Mouse (Mus musculus): Measurements from ENCODE around the gene Trhr2. TPM values are rescaled to one million over a fixed set of nuclear protein-coding genes. Genes with fewer than 3 reads are reported as not detected.
A peak's percentile ranks its signal among the peaks of the same experiment; 100 is the strongest.

The Trhr2 gene
- polyA plus RNA-seq, 1 experiment from 2014 or later, result not detected

DNA sequence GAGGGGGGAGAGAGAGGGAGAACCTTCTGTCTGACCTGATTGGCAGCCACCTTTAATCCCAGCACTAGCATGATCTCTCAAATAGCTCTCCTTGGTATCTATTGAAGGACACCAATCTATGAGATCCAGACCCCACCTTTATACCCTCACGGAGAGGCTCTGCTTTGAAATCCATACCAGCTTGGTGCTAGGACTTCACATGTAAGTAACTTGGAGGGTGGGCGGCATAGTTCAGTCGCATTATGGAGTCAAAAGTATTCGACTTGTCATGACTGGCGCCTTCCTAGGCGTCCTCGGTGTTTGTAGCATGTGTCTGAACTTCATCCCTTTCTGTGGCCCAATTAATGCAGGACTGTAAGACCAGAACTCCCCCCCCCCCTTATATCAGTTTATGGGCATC lies 14.8 kb upstream of the Trhr2 start:
- WGBS, result 88% methylated on average over 7 of the region's 7 CpGs
- H3K36me3 ChIP-seq, result peaks cover 8% of the 10 kb centered on the region
- ATAC-seq (ENCODE audit: low FRiP score, low read depth), result no peak
- H3K9me3 ChIP-seq, result no peaks in the 10 kb centered on the region
- H3K4me3 ChIP-seq, result no peak overlapping the region
- H3K9ac ChIP-seq, result no peak overlapping the region
- no peak overlapping the region for H3K27ac ChIP-seq
- peaks cover 14% of the 10 kb centered on the region for H3K4me1 ChIP-seq
- H3K27me3 ChIP-seq (replicated peaks), result no peaks in the 10 kb centered on the region
- peak overlapping the region; percentile 89 for H3K4me2 ChIP-seq (replicated peaks)

DNA sequence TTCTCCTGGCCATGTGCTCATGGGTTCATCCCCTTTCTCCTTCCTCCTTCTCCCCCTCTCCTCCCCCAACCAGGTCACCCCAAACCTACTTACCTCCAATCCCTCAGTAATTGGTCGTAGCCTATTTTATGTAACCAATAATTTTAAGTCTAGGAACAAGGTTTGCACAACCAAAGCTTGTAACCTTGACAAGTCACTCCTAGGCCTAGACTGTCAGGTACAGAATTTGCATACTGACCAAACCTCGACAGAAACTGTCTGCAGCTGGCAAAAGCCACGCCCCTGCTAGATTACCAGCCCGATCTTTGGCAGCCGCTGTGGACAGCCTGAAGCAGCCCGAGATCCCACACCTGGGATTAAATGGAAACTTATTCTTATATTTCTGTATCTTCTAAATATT lies 11.2 kb upstream of the Trhr2 start:
- ATAC-seq (ENCODE audit: low FRiP score, low read depth), result no peak
- Histone ChIP-seq H3K4me1 (no peaks in the 10 kb centered on the region), H3K36me3 (no peaks in the 10 kb centered on the region), H3K27me3 (replicated peaks) (no peaks in the 10 kb centered on the region), H3K4me2 (replicated peaks) (no peak overlapping the region), H3K27ac (no peak overlapping the region), H3K9me3 (no peaks in the 10 kb centered on the region), H3K9ac (no peak overlapping the region), H3K4me3 (no peak overlapping the region)
- 75% methylated on average over 6 of the region's 6 CpGs for WGBS

GRCm38 (mm10) chr8:122369665-122370064 lies 9.1 kb upstream of the Trhr2 start:
- H3K27ac ChIP-seq, result no peak overlapping the region
- WGBS, result 12% methylated on average over 9 of the region's 9 CpGs
- H3K4me2 ChIP-seq (replicated peaks), result no peak overlapping the region
- H3K36me3 ChIP-seq, result no peaks in the 10 kb centered on the region
- H3K9ac ChIP-seq, result no peak overlapping the region
- ATAC-seq (ENCODE audit: low FRiP score, low read depth), result no peak
- no peaks in the 10 kb centered on the region for H3K4me1 ChIP-seq
- H3K9me3 ChIP-seq, result no peaks in the 10 kb centered on the region
- no peaks in the 10 kb centered on the region for H3K27me3 ChIP-seq (replicated peaks)
- H3K4me3 ChIP-seq, result no peak overlapping the region

DNA sequence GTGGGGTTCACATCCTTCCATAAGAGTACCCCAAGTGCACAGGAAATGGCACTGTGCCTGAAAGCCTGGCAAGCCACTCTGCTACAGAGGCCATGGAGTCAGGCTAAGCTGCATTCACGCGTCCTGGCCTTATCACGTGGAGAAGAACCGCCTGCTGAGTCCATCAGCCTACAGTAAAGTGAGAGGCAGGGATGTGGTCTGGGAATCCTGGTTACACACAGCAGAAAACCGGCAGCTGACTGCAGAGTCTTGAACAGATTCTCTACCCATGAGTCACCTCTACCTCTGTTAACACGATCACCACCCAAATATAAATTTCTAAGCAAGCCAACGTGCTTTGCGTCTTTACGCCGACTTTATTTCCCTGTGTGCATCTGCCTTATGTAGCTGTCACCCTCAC lies 7.9 kb upstream of the Trhr2 start:
- 81% methylated on average over 10 of the region's 10 CpGs for WGBS
- no peak overlapping the region for H3K27ac ChIP-seq
- H3K9me3 ChIP-seq, result no peaks in the 10 kb centered on the region
- H3K4me3 ChIP-seq, result no peak overlapping the region
- H3K4me2 ChIP-seq (replicated peaks), result no peak overlapping the region
- H3K9ac ChIP-seq, result no peak overlapping the region
- no peaks in the 10 kb centered on the region for H3K27me3 ChIP-seq (replicated peaks)
- no peak for ATAC-seq (ENCODE audit: low FRiP score, low read depth)
- no peaks in the 10 kb centered on the region for H3K4me1 ChIP-seq
- H3K36me3 ChIP-seq, result no peaks in the 10 kb centered on the region

- 49% methylated on average over 8 of the region's 8 CpGs for WGBS
- Histone ChIP-seq H3K4me1 (no peaks in the 10 kb centered on the region), H3K36me3 (no peaks in the 10 kb centered on the region), H3K4me3 (no peak overlapping the region), H3K4me2 (replicated peaks) (no peak overlapping the region), H3K9ac (no peak overlapping the region), H3K27me3 (replicated peaks) (no peaks in the 10 kb centered on the region; the same call in none of the 2 replicates), H3K27ac (no peak overlapping the region), H3K9me3 (no peaks in the 10 kb centered on the region)
- no peak for ATAC-seq (ENCODE audit: low FRiP score, low read depth)
Measured at GRCm38 (mm10) chr8:122362967-122363366, 2.4 kb upstream of the Trhr2 start.

DNA sequence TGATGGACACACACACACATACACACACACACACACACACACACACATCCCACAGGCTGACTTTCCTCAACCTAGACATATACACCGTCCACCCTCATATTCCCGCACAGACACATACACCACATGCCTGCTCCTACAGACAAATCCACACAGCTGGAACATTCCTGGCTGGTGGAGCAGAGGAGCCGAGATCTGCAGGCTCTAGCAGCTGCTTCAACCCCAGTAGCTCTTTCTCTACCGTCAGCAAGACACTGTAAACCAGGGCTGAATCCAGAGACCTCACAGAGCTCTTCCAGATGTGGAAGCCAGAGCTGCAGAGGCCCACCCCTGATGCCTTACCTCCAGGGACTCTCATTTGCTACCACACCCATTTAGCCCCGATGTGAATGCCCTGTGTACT lies 1.7 kb upstream of the Trhr2 start:
- H3K27me3 ChIP-seq (replicated peaks), result no peaks in the 10 kb centered on the region; the same call in none of the 2 replicates
- H3K4me2 ChIP-seq (replicated peaks), result no peak overlapping the region
- H3K4me1 ChIP-seq, result no peaks in the 10 kb centered on the region
- WGBS, result 44% methylated on average over 5 of the region's 5 CpGs
- no peaks in the 10 kb centered on the region for H3K9me3 ChIP-seq
- no peak overlapping the region for H3K27ac ChIP-seq
- no peak for ATAC-seq (ENCODE audit: low FRiP score, low read depth)
- no peak overlapping the region for H3K4me3 ChIP-seq
- H3K36me3 ChIP-seq, result no peaks in the 10 kb centered on the region
- H3K9ac ChIP-seq, result no peak overlapping the region

GRCm38 (mm10) chr8:122359111-122359775 lies 1.3 kb downstream of the Trhr2 start:
- WGBS, result 78% methylated on average over 15 of the region's 15 CpGs
- Histone ChIP-seq H3K9ac (no peak overlapping the region), H3K9me3 (no peaks in the 10 kb centered on the region), H3K27ac (no peak overlapping the region), H3K4me2 (replicated peaks) (no peak overlapping the region), H3K27me3 (replicated peaks) (peaks cover under 1% of the 10 kb centered on the region), H3K4me3 (no peak overlapping the region), H3K4me1 (no peaks in the 10 kb centered on the region), H3K36me3 (no peaks in the 10 kb centered on the region)
- no peak for ATAC-seq (ENCODE audit: low FRiP score, low read depth)

DNA sequence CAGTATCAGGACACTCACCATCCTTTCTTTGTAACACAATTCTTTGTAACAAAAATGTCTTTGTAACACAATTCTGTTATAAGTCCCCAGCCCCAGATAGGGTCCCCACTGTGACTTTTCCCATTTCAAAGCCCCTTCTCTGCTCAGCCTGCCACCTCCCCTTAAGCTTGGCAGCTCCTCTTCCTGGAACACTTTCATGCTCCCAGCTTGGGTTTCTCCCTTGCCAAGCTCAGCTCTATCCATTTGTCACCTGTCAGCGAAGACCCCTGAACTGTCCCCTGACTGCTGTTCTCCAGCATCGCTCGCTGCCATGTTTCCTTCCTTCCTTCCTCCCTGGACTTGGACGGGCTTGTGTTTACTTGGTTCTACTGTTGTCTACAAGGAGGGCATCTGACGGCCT lies 2.9 kb downstream of the Trhr2 start:
- 76% methylated on average over 5 of the region's 5 CpGs for WGBS
- Histone ChIP-seq H3K4me2 (replicated peaks) (no peak overlapping the region), H3K4me1 (no peaks in the 10 kb centered on the region), H3K36me3 (no peaks in the 10 kb centered on the region), H3K9me3 (no peaks in the 10 kb centered on the region), H3K9ac (no peak overlapping the region), H3K27me3 (replicated peaks) (peaks cover 3% of the 10 kb centered on the region; the same call in 1 of the 2 replicates), H3K4me3 (no peak overlapping the region), H3K27ac (no peak overlapping the region)
- ATAC-seq (ENCODE audit: low FRiP score, low read depth), result no peak

DNA sequence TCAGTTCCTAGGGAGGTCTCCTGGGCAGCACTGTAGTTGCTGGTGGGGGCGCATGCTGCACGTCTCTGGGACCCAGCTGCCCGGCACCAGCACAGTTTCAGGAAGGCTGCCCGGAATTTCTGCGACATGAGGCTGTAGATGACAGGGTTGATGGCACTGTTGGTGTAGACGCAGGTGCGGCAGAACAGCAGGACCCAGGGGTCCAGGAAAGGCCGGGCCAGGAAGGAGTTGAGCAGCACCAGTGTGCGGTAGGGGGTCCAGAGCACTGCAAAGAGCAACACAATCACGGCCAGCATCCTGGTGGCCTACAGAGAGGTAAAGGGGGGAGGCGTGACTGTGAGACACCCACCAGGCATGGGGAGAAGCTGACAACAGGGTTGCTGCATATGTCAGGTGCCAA lies 3.3 kb downstream of the Trhr2 start:
- H3K36me3 ChIP-seq, result no peaks in the 10 kb centered on the region
- WGBS, result 59% methylated on average over 11 of the region's 11 CpGs
- H3K4me1 ChIP-seq, result no peaks in the 10 kb centered on the region
- H3K4me2 ChIP-seq (replicated peaks), result no peak overlapping the region
- ATAC-seq (ENCODE audit: low FRiP score, low read depth), result no peak
- H3K27me3 ChIP-seq (replicated peaks), result peaks cover 3% of the 10 kb centered on the region; the same call in 1 of the 2 replicates
- no peaks in the 10 kb centered on the region for H3K9me3 ChIP-seq
- no peak overlapping the region for H3K4me3 ChIP-seq
- H3K27ac ChIP-seq, result no peak overlapping the region
- H3K9ac ChIP-seq, result no peak overlapping the region

- Histone ChIP-seq H3K27me3 (replicated peaks) (peaks cover 3% of the 10 kb centered on the region; the same call in 1 of the 2 replicates), H3K9ac (no peak overlapping the region), H3K36me3 (no peaks in the 10 kb centered on the region), H3K9me3 (no peaks in the 10 kb centered on the region), H3K4me3 (no peak overlapping the region), H3K4me1 (no peaks in the 10 kb centered on the region), H3K27ac (no peak overlapping the region), H3K4me2 (replicated peaks) (no peak overlapping the region)
- WGBS, result 74% methylated on average over 9 of the region's 9 CpGs
- ATAC-seq (ENCODE audit: low FRiP score, low read depth), result no peak
Measured at GRCm38 (mm10) chr8:122355642-122356606, 4.6 kb downstream of the Trhr2 start.

DNA sequence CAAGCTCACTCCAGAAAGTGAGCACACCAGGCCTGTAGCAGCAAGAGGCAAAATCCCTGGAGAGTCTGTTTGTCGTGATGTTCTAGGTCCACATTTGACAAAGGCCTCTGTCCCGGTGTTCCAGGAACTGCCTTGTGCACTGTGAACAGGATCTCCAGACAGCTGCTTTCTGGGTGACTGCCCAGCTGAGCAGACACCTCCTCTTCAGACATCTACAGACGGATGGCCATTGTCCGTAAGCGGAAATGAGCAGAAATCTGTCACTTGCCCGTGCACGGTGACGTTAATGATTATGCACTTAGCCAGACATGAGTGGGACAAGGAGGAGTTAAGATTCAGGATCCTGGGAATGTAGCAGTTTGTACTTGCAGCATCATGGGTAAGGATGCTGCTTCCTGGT lies 6.4 kb downstream of the Trhr2 start:
- ATAC-seq (ENCODE audit: low FRiP score, low read depth), result no peak
- peaks cover 7% of the 10 kb centered on the region; the same call in 1 of the 2 replicates for H3K27me3 ChIP-seq (replicated peaks)
- WGBS, result 79% methylated on average over 8 of the region's 8 CpGs
- no peaks in the 10 kb centered on the region for H3K9me3 ChIP-seq
- no peak overlapping the region for H3K27ac ChIP-seq
- H3K36me3 ChIP-seq, result no peaks in the 10 kb centered on the region
- no peak overlapping the region for H3K9ac ChIP-seq
- no peak overlapping the region for H3K4me2 ChIP-seq (replicated peaks)
- H3K4me3 ChIP-seq, result no peak overlapping the region
- no peaks in the 10 kb centered on the region for H3K4me1 ChIP-seq

- Histone ChIP-seq H3K36me3 (no peaks in the 10 kb centered on the region), H3K4me3 (no peak overlapping the region), H3K9me3 (no peaks in the 10 kb centered on the region), H3K27me3 (replicated peaks) (peaks cover 11% of the 10 kb centered on the region; the same call in 1 of the 2 replicates), H3K9ac (no peak overlapping the region), H3K27ac (no peak overlapping the region), H3K4me1 (no peaks in the 10 kb centered on the region), H3K4me2 (replicated peaks) (no peak overlapping the region)
- 30% methylated on average over 11 of the region's 11 CpGs for WGBS
- ATAC-seq (ENCODE audit: low FRiP score, low read depth), result no peak
Measured at GRCm38 (mm10) chr8:122350309-122351089, 10.0 kb downstream of the Trhr2 start.

All from neural tube, embryonic 12.5 days (tissue).